Mouse (Mus musculus) stomach, postnatal 0 days (tissue): ENCODE results near the gene Ddx19a.

ENCODE experiments used
- CTCF ChIP-seq: IDR thresholded peaks from 2 replicates; pipeline ENCODE4 v1.5.1; 2016; ENCODE audit warnings: antibody characterized with exemption, low read depth, mild to moderate bottlenecking, moderate library complexity
- EP300 ChIP-seq: optimal IDR thresholded peaks from 2 replicates; pipeline ENCODE3; 2016; ENCODE audit warnings: antibody characterized with exemption

- TF ChIP-seq EP300: no peak
- peak; percentile 55 for TF ChIP-seq CTCF
Measured at GRCm38 (mm10) chr8:110997547-110998531, at the start of gene Ddx19a.
